Mouse (Mus musculus) kidney, adult 11 months (tissue): ENCODE results near the gene Cdk14.
"Not testable (repeated sequence)": the region's sequence is repeated elsewhere in the genome, so short reads cannot be mapped to it uniquely, and the experiment has no call there.

Experiments
- DNase-seq: peaks from one replicate; pipeline ENCODE4 v3.0.0; 2022

Gene Cdk14

DNA sequence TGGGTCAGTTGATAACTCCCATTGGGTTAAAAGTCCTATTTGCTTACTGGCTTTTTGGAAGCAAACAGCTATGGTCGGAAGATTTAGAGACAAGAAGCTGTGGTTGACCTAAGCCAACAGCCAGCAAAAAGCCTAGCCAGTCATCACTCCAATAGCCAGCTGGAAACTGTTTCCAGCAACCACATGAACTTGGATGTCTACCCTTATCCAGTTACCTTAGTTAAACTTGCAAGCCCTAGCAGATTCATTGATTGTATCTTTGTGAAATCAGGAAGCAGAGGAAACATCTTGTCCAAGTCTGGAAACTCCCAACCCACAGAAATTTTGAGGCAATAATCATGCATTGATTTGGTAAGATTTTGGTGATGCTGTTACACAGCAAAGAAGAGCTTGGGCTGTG, 458.5 kb downstream of the Cdk14 start:
- no peak for DNase-seq

- DNase-seq: no peak
Measured at GRCm38 (mm10) chr5:4959446-4959845, 460.7 kb downstream of the Cdk14 start.

DNA sequence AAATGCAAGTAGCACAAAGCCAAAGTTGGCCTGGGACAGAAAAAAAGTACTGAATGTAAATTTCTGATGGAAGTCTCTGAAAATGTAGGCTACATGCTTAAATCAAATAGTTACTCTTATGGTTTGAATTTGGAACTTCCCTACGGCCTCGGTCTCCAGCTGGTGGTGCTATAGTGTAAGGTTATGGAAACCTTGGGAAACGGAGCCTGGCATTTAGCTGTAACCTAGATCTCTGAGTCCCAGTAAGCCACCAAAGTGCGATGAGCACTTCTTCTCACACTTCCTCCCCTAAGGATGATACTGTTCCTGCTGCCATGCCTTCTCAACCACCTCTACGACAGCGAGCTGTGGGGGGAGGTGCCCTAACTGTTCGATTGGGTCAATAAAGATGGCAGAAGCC, 464.1 kb downstream of the Cdk14 start:
- no peak for DNase-seq

- DNase-seq: no peak
Measured at GRCm38 (mm10) chr5:4955392-4955791, 464.7 kb downstream of the Cdk14 start.

- DNase-seq: no peak
Measured at GRCm38 (mm10) chr5:4949433-4949832, 470.7 kb downstream of the Cdk14 start.

- DNase-seq: no peak
Measured at GRCm38 (mm10) chr5:4948090-4948954, 471.8 kb downstream of the Cdk14 start.

GRCm38 (mm10) chr5:4935131-4935530, 485.0 kb downstream of the Cdk14 start:
- DNase-seq: no peak

- DNase-seq: no peak
Measured at GRCm38 (mm10) chr5:4934491-4934890, 485.6 kb downstream of the Cdk14 start.

DNA sequence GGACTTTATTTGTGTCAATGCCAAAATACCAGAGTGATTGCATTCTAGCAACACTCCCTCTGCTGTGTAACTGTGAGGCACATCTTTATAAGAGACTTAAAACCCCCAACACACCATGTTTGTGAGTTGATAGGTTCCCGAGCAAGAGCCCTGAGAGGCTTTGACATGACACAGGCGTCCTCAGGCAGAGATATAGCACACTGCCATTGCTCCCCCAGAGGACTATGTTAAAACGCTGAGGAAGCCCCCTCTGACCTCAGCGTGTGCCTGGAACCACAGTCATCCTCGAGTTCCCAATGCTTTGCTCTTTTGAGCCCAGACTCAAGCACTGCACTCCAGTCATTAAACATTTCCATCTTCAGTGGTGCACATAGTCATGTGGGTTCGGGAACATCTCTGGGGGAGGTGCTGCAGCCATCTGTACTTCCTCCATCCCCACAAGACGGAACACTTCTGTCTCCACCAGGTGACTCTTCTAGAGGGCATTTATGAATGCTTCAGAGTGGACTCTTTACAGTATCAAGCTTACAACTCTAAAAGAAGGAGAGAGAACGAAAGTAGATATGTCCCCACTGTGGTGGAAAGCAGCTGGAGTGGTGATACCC, 488.5 kb downstream of the Cdk14 start:
- DNase-seq: no peak

DNA sequence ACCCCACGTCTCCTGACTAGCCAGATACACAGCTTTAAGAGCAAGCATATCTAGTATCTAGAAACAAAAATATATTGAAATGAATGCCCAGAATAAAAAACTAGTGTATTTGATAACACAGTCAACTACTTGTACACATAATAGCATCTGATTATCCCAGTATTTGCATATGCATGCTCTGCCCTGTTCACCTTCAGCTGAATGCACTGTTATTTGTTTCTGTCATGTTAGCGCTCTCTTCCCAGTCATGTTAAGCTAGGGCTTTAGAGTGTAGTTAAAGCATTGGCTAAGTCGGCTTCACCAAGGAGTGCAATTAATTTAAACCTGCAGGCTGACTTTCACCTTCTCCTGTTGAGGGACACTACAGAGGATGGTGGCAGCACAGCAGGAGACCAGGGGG, 490.5 kb downstream of the Cdk14 start:
- DNase-seq: no peak

- no peak for DNase-seq
Measured at GRCm38 (mm10) chr5:4924866-4925265, 495.2 kb downstream of the Cdk14 start.

GRCm38 (mm10) chr5:4918376-4918775, 501.7 kb downstream of the Cdk14 start:
- DNase-seq: peak; percentile 18

DNA sequence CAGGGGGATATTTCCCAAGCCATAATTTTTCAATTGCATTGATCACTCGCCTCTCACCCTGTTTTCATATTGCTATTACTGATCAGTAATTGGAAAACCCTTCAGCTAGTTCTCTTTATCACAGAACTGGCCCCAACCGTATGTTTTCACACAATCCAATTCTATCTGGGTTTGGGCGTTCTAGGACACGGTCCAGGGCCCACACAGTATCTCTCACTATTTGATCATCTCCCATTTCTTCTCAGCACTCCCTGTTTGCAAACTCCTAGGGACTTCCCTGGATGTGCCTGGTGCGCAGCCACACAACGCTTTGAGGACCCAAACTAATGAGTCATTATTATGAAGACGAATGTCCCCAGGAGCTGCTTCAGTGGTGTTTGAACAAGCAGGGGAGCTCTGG, 502.4 kb downstream of the Cdk14 start:
- DNase-seq: no peak

DNA sequence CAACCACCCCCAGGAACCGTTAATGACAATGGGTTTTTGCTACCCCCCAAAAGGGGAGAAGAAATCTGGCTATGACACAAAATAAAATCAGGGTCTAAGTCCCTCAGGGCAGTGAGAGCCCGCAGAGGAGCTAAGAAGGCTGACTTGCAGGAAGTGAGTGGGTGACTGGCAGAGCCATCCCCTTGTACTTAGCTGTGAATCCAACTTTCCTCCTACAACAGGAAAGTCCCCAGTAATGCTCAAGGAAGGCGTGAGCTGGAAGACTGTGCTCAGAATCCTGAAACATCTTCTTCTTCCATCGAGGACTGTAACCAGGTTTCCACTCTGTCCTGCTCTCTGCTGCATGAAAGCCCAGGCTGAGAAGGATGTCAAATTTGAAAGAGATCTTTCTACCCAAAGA, 502.8 kb downstream of the Cdk14 start:
- DNase-seq: no peak

DNA sequence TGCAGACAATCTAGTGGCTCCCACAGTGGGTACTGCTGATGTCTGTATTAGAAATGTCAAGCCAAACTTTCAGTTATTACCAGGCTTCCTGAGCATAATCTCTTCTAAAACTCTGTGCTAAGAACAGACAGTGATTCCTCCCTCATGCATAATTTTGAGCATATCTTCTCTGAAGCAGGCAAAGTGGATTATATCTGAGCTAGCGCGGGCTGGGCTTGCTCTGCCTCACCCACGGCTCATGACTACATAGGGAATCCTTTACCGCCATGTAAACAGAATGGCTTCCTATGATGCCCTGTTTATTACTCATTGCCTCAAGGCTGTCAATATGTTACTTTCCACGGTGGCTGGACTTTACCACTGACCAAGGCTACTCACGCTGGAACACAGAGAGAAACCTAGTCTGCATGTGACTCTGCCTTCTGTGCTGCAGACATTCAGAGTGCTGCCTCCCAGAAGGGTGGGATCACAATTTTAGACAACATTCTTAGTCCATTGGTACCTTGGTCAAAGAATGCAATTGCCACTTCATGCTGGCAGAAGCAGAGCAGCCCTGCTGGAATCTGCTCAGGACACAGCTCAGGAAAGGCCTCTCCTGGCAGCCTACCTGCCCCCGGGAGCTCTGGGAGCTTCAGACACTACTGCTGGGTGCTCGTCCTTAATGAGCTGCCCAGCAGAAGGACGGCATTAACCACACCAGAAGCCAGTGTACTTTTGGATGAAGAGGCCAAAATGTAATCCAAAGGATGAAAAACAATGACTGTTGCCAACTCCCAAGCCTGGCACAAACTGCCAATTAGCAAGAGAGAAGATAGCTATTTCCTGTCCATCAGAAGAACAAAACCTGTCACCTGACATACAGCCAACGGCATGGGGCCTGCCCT, 503.5 kb downstream of the Cdk14 start:
- DNase-seq: peak; percentile 56

GRCm38 (mm10) chr5:4904911-4905310, 515.2 kb downstream of the Cdk14 start:
- not testable (repeated sequence) for DNase-seq

DNA sequence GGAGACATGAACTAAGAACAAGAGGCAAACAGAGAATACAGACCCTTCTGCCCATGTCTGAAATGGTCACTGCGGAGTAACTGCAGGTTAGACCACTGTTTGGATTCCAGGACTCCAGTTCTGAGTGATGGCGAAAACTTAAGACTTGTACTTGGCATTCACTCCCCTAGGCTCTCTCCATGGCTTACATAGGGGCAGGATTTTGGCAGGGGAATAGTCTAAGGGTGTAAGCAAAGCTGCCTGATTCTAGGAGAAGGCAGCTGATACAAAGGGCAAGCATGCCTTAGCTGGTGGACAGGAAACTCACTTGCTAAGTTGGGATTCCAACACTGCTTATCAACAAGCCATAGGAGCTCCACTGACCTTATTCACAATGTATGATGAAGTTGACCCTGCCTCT, 521.9 kb downstream of the Cdk14 start:
- no peak for DNase-seq

DNA sequence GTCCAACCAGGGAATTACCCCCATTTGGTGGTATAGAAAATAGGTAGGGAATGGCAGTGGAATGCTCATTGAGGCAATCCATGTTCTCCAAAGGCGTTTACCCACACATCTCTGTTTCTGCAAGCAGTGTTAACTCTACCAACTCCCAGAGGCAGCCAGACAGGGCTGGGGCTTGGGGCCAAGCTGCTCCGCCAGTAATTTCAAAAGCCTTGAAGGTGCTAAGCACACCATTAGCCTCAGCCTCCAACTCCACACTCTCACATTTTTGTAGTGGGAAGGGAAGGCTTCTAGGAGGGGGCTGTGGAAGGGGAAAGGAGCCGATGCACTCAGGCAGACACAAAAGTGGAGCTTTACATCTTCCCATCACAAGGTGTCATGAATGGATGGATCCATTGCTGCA, 525.1 kb downstream of the Cdk14 start:
- DNase-seq: no peak

GRCm38 (mm10) chr5:4893852-4894207, 526.3 kb downstream of the Cdk14 start:
- DNase-seq: no peak

DNA sequence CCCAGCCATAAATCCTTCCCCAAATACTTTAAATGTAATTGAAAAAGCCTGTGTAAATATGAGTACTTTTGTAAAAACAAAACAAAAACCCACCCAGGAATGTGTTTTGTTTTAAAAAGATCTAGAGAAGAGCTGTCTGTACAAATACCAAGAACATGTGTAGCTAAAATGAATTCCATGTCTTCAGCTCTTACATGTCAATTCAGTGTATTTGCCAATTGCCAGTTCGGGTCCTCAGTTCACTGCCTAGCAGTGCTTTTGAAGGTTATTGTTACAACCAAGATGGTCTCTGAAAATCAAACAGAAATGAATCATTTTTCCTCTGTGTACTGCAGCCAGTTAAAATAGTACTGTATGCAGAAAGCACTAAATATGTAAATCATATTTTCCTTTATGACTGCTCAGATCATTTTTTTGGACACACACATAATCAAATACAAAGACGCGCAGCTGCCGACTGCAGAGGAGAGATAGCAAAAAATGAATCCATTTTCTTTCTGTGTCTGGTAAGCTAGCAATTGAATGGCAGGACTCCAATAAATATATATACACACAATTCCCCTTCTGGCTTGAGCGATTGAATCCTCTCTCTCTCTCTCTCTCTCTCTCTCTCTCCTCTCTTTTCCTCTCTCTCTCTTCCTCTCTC, 526.8 kb downstream of the Cdk14 start:
- no peak for DNase-seq

DNA sequence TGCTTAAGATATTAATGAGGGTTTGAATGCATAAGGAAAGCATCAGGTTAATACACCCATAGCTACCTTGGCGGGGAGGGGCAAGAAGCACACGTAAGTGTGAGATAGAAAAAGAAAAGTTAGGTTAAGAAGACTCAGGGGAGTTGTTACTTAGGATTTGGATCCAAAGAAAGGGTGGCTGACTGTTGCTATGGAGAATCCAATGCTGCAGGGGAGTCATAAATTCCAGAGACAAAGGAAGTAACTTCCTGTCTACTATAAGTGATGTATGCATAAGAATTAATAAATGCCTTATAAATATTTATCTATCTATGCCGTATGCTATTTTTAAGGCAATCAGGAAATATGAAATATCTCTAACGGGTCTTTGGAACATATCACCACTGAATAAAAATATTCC, 527.4 kb downstream of the Cdk14 start:
- DNase-seq: no peak

- no peak for DNase-seq
Measured at GRCm38 (mm10) chr5:4891862-4892704, 528.0 kb downstream of the Cdk14 start.
